Mouse (Mus musculus) embryonic facial prominence, embryonic 14.5 days (tissue): Measurements from ENCODE around the gene Nck1. TPM values are rescaled to one million over a fixed set of nuclear protein-coding genes. Genes with fewer than 3 reads are reported as not detected.
A peak's percentile ranks its signal among the peaks of the same experiment; 100 is the strongest.

Source experiments
- ATAC-seq: fragments of 200-750 bp; cut with Nextera tagmentation; 2 replicates; pipeline ENCODE4 v1.8.0; 2017; ENCODE audit warnings: low read depth, moderate number of reproducible peaks, moderate TSS enrichment
- DNase-seq: peaks from one replicate; pipeline ENCODE4 v3.0.0-alpha.2; 2015; ENCODE audit warnings: low spot score
- H3K27ac ChIP-seq: fragments of 300-500 bp; sonication (generic); replicated peaks from 2 replicates; pipeline ENCODE4 v1.5.1; 2014; ENCODE audit warnings: low read depth, mild to moderate bottlenecking, low read length, moderate library complexity
- H3K27me3 ChIP-seq: fragments of 300-500 bp; sonication (generic); replicated peaks from 2 replicates; pipeline ENCODE4 v1.6.1; 2014; ENCODE audit warnings: low read length; ENCODE audit not compliant: control insufficient read depth, insufficient read depth
- H3K36me3 ChIP-seq: fragments of 300-500 bp; sonication (generic); 2 replicates; pipeline ENCODE4 v1.6.1; 2014; ENCODE audit warnings: low read length, mixed read lengths; ENCODE audit not compliant: control insufficient read depth, insufficient read depth
- H3K4me1 ChIP-seq: fragments of 300-500 bp; sonication (generic); 2 replicates; pipeline ENCODE4 v1.6.1; 2014; ENCODE audit warnings: antibody characterized with exemption, low read length; ENCODE audit not compliant: control insufficient read depth, insufficient read depth
- H3K4me2 ChIP-seq: fragments of 300-500 bp; sonication (generic); 2 replicates; pipeline ENCODE4 v1.6.1; 2014; ENCODE audit warnings: low read depth, mild to moderate bottlenecking, low read length, moderate library complexity, mixed read lengths
- H3K4me3 ChIP-seq: fragments of 300-500 bp; sonication (generic); 2 replicates; pipeline ENCODE4 v1.5.1; 2014; ENCODE audit warnings: low read depth, mild to moderate bottlenecking, low read length
- H3K9ac ChIP-seq: fragments of 300-500 bp; sonication (generic); 2 replicates; pipeline ENCODE4 v1.6.1; 2014; ENCODE audit warnings: low read depth, mild to moderate bottlenecking, low read length, moderate library complexity, mixed read lengths
- H3K9me3 ChIP-seq: fragments of 300-500 bp; sonication (generic); 2 replicates; pipeline ENCODE4 v1.6.1; 2016; ENCODE audit warnings: low read length; ENCODE audit not compliant: control insufficient read depth
- WGBS: fragments of 180-500 bp; shearing (Covaris S2); extraction: QIAGEN DNeasy Blood & Tissue Kit; methylation state at CpG from one replicate; pipeline ENCODE4 v1.1.7; 2014; 5-methylcytosine and 5-hydroxymethylcytosine counted together
- polyA plus RNA-seq: library from polyadenylated mRNA; unstranded; fragments of >200 nt; fragmentation: Nextera tagmentation; extraction: Ambion mirVana; gene quantifications from 2 replicates; pipeline ENCODE4 v1.2.1, GENCODE M21; 2014

The Nck1 gene
- polyA plus RNA-seq, 1 experiment from 2014 or later = 78.7 TPM

GRCm38 (mm10) chr9:100522029-100522428 is 23.9 kb downstream of the Nck1 start:
- no peak overlapping the region for H3K9ac ChIP-seq
- H3K27me3 ChIP-seq = no peaks in the 10 kb centered on the region
- H3K4me3 ChIP-seq = no peak overlapping the region
- 66% methylated on average over 2 of the region's 2 CpGs for WGBS
- H3K9me3 ChIP-seq = no peaks in the 10 kb centered on the region
- DNase-seq (no peak), ATAC-seq (no peak)
- no peaks in the 10 kb centered on the region for H3K4me1 ChIP-seq
- H3K4me2 ChIP-seq = no peak overlapping the region
- no peaks in the 10 kb centered on the region for H3K36me3 ChIP-seq
- no peak overlapping the region for H3K27ac ChIP-seq

DNA sequence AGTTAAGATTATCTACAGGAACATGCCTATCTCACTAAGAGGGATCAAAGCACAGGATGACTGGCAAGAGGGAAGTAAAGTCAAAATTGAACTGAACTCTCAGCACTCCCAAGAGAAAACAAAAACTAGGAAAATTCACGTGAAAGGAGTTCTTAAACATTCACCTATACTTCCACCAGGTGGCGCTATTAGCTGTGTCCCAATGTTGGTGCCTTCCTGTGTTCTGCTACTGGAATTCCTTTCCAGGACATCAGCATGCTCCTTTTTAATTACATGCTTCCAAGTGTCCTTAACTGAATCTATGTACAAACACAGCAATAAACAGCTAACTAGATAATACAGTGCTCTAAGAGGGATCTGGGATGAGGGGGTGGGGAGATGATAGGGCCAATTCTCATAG is 25.3 kb downstream of the Nck1 start:
- Histone ChIP-seq H3K27me3 (no peaks in the 10 kb centered on the region), H3K4me1 (no peaks in the 10 kb centered on the region), H3K27ac (no peak overlapping the region), H3K9ac (no peak overlapping the region), H3K4me3 (no peak overlapping the region), H3K9me3 (no peaks in the 10 kb centered on the region), H3K4me2 (no peak overlapping the region), H3K36me3 (no peaks in the 10 kb centered on the region)
- WGBS = 6% methylated on average over 2 of the region's 2 CpGs
- ATAC-seq (no peak), DNase-seq (peak; percentile 79)

GRCm38 (mm10) chr9:100520012-100520411 is 25.9 kb downstream of the Nck1 start:
- Histone ChIP-seq H3K9ac (no peak overlapping the region), H3K36me3 (no peaks in the 10 kb centered on the region), H3K27ac (no peak overlapping the region), H3K9me3 (no peaks in the 10 kb centered on the region), H3K27me3 (no peaks in the 10 kb centered on the region), H3K4me1 (no peaks in the 10 kb centered on the region), H3K4me3 (no peak overlapping the region), H3K4me2 (no peak overlapping the region)
- no peak for ATAC-seq
- no peak for DNase-seq
- whole genome bisulfite sequencing = 94% methylated on average over 3 of the region's 3 CpGs

DNA sequence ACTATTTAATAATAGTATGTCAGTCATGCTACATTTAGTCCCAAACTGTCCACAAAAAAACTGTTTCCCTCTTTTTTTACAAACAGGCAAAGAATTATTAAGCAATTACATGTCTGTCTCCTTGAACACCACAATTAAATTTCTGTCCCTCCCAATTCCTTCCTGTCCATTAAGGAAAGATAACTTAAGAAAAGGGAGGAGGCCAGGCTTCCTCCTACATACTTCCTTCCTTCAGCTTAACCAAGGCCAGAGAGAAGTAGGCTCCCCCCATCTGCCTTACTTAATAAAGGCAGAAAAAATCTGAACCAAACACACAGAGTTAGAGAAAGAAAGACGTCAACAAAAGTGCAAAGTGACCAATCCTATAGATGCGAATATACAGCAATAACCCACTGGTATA is 38.4 kb downstream of the Nck1 start:
- H3K9me3 ChIP-seq = no peaks in the 10 kb centered on the region
- H3K9ac ChIP-seq = no peak overlapping the region
- ATAC-seq (no peak), DNase-seq (no peak)
- WGBS = 93% methylated on average over 2 of the region's 2 CpGs
- H3K27me3 ChIP-seq = no peaks in the 10 kb centered on the region
- H3K4me2 ChIP-seq = no peak overlapping the region
- no peak overlapping the region for H3K4me3 ChIP-seq
- no peak overlapping the region for H3K27ac ChIP-seq
- 0 out of 2 replicates have a peak, but pooled peaks cover 6% of the 10 kb centered on the region for H3K36me3 ChIP-seq
- H3K4me1 ChIP-seq = peaks cover 6% of the 10 kb centered on the region; the same call in 1 of the 2 replicates

GRCm38 (mm10) chr9:100506652-100507051 is 39.3 kb downstream of the Nck1 start:
- WGBS = 37% methylated on average over 2 of the region's 2 CpGs
- Histone ChIP-seq H3K27me3 (no peaks in the 10 kb centered on the region), H3K4me3 (no peak overlapping the region), H3K27ac (no peak overlapping the region; the same call in 1 of the 2 replicates), H3K36me3 (0 out of 2 replicates have a peak, but pooled peaks cover 6% of the 10 kb centered on the region), H3K4me1 (peaks cover 4% of the 10 kb centered on the region; the same call in 1 of the 2 replicates), H3K4me2 (0 out of 2 replicates have a peak overlapping the region, but pooled peaks have one; percentile 7), H3K9me3 (no peaks in the 10 kb centered on the region), H3K9ac (no peak overlapping the region)
- DNase-seq = peak; percentile 75
- no peak for ATAC-seq

GRCm38 (mm10) chr9:100505498-100505897 is 40.4 kb downstream of the Nck1 start:
- Histone ChIP-seq H3K4me3 (no peak overlapping the region), H3K36me3 (0 out of 2 replicates have a peak, but pooled peaks cover 6% of the 10 kb centered on the region), H3K4me2 (no peak overlapping the region), H3K9ac (no peak overlapping the region), H3K27ac (no peak overlapping the region), H3K4me1 (0 out of 2 replicates have a peak, but pooled peaks cover 2% of the 10 kb centered on the region), H3K27me3 (no peaks in the 10 kb centered on the region), H3K9me3 (no peaks in the 10 kb centered on the region)
- DNase-seq = no peak
- ATAC-seq = no peak
- 88% methylated on average over 4 of the region's 4 CpGs for WGBS

DNA sequence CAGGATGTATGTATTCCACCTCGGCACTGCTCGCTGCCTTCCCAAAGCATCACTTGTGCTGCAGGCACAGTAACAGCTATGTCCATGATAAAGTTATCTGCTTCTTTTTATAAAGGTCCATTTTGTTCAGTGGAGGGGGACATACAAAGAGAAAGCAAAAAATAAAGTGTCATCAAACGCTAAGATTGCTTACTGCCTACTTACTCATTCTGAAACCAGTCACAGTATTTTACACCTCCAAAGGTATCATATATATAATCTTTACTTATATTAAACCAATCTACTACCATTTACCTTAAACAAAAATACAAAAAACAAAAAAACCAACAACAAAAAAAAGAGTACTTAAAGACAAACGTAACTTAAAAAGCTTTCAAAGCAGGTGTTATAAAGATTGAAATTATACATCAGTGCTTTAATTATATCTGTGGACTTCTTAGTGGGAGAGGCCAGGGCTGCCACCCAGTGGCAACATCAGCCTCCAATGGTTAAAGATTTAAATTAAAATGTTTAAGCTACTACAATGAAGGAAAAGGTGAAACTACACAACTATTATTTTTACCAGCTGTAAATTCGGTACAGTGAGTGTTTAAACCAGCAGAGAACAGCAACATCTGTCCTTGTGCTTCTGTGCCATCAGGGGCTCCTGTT is 52.2 kb downstream of the Nck1 start:
- Histone ChIP-seq H3K4me1 (0 out of 2 replicates have a peak, but pooled peaks cover 4% of the 10 kb centered on the region), H3K4me2 (no peak overlapping the region), H3K9me3 (no peaks in the 10 kb centered on the region), H3K4me3 (no peak overlapping the region), H3K27ac (no peak overlapping the region), H3K36me3 (peaks cover 28% of the 10 kb centered on the region), H3K9ac (no peak overlapping the region), H3K27me3 (no peaks in the 10 kb centered on the region)
- DNase-seq = no peak
- ATAC-seq = no peak
- WGBS = 87% methylated on average over 5 of the region's 5 CpGs

DNA sequence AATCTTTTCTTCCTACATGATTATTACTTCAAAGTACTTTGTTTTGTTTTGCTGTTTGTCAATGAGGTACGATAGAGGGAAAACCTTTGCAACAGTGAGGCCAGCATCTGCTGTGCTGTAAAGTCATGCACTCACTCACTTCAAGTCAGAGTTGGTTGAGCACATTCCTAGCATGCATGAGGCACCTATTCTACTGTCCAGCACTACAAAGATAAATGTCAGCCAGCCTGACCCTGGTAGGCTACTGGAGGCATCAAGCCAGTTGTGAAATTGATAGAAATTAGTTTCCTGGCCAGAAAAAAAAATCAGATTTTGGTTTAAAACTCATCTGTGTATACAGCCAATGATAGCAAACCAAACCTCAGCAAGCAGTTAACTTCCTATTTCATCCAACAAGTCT is 54.5 kb downstream of the Nck1 start:
- Histone ChIP-seq H3K27me3 (no peaks in the 10 kb centered on the region), H3K9me3 (no peaks in the 10 kb centered on the region), H3K4me1 (peaks cover 10% of the 10 kb centered on the region)

DNA sequence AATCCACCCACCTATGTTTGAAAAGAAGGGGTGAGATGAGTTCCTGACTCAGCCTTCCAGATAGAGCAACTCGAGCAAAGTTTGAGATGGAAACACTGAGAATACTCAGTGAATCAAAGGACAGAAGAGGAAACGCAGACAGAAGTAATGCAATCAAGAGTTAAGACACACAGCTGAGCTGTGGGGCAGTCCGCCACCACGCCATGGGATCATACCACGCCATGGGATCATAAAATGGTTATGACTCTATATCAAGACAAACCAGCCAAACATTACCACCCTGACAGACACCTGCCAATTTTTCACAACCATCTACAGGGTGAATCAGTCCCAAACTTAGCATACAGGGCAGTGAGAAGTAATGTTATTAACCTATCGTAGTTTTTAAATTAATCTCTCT is 57.0 kb downstream of the Nck1 start:
- Histone ChIP-seq H3K9me3 (no peaks in the 10 kb centered on the region), H3K4me2 (no peak overlapping the region), H3K27me3 (no peaks in the 10 kb centered on the region), H3K27ac (no peak overlapping the region), H3K36me3 (peaks cover 14% of the 10 kb centered on the region), H3K4me3 (no peak overlapping the region), H3K9ac (no peak overlapping the region), H3K4me1 (peaks cover 10% of the 10 kb centered on the region)
- ATAC-seq (no peak), DNase-seq (no peak)
- WGBS = 90% methylated on average over 6 of the region's 6 CpGs

More for the DNA sequence above, 54.5 kb downstream of the Nck1 start:
- no peak overlapping the region for H3K4me3 ChIP-seq
- ATAC-seq (no peak), DNase-seq (no peak)
- H3K36me3 ChIP-seq = peaks cover 17% of the 10 kb centered on the region
- 83% methylated on average over 1 of the region's 1 CpGs for WGBS
- no peak overlapping the region for H3K4me2 ChIP-seq
- H3K27ac ChIP-seq = no peak overlapping the region
- no peak overlapping the region for H3K9ac ChIP-seq
